Mouse (Mus musculus): Measurements from ENCODE around the gene Tmem266.

Tmem266 gene

GRCm38 (mm10) chr9:55332476-55332875 lies 5.8 kb downstream of the Tmem266 start:
- peak; percentile 57 for DNase-seq

GRCm38 (mm10) chr9:55332949-55333348 lies 6.2 kb downstream of the Tmem266 start:
- peak; percentile 70 to 76 for DNase-seq

- no peak for DNase-seq
Observed at GRCm38 (mm10) chr9:55344165-55344564, 17.5 kb downstream of the Tmem266 start.

GRCm38 (mm10) chr9:55345332-55345731 lies 18.6 kb downstream of the Tmem266 start:
- DNase-seq = peak; percentile 91 to 92

GRCm38 (mm10) chr9:55348664-55349063 lies 22.0 kb downstream of the Tmem266 start:
- DNase-seq = no peak

- no peak for DNase-seq
Observed at GRCm38 (mm10) chr9:55354686-55355085, 28.0 kb downstream of the Tmem266 start.

- DNase-seq = no peak
Observed at GRCm38 (mm10) chr9:55355270-55355834, 28.6 kb downstream of the Tmem266 start.

GRCm38 (mm10) chr9:55357164-55357563 lies 30.5 kb downstream of the Tmem266 start:
- peak; percentile 66 to 70 for DNase-seq

GRCm38 (mm10) chr9:55360372-55360771 lies 33.7 kb downstream of the Tmem266 start:
- DNase-seq = peak in 1 of 2 experiments; percentile 55

- peak; percentile 71 to 81 for DNase-seq
Observed at GRCm38 (mm10) chr9:55360861-55361260, 34.1 kb downstream of the Tmem266 start.

GRCm38 (mm10) chr9:55361969-55362368 lies 35.3 kb downstream of the Tmem266 start:
- no peak for DNase-seq

- no peak for DNase-seq
Observed at GRCm38 (mm10) chr9:55363707-55364106, 37.0 kb downstream of the Tmem266 start.

- DNase-seq = no peak
Observed at GRCm38 (mm10) chr9:55368011-55368410, 41.3 kb downstream of the Tmem266 start.

GRCm38 (mm10) chr9:55371908-55372307 lies 45.2 kb downstream of the Tmem266 start:
- peak; percentile 71 to 78 for DNase-seq

- peak; percentile 65 to 74 for DNase-seq
Observed at GRCm38 (mm10) chr9:55377603-55378250, 51.0 kb downstream of the Tmem266 start.

- peak; percentile 66 to 76 for DNase-seq
Observed at GRCm38 (mm10) chr9:55381456-55381855, 54.7 kb downstream of the Tmem266 start.

GRCm38 (mm10) chr9:55382441-55382840 lies 55.7 kb downstream of the Tmem266 start:
- DNase-seq = peak; percentile 82 to 85

- DNase-seq = peak; percentile 53 to 64
Observed at GRCm38 (mm10) chr9:55386117-55386516, 59.4 kb downstream of the Tmem266 start.

- no peak for DNase-seq
Observed at GRCm38 (mm10) chr9:55387862-55388505, 61.3 kb downstream of the Tmem266 start.

GRCm38 (mm10) chr9:55391909-55392658 lies 65.4 kb downstream of the Tmem266 start:
- DNase-seq = peak; percentile 97 to 99

GRCm38 (mm10) chr9:55395650-55396049 lies 68.9 kb downstream of the Tmem266 start:
- no peak for DNase-seq

- no peak for DNase-seq
Observed at GRCm38 (mm10) chr9:55398985-55399554, 72.4 kb downstream of the Tmem266 start.

GRCm38 (mm10) chr9:55402276-55402675 lies 75.6 kb downstream of the Tmem266 start:
- DNase-seq = peak; percentile 72 to 79

Data from cerebellum, postnatal 25 days (tissue).